Mouse (Mus musculus): Measurements from ENCODE around the gene 4930507D05Rik. TPM values are rescaled to one million over a fixed set of nuclear protein-coding genes. Genes with fewer than 3 reads are reported as not detected.
"Not testable (repeated sequence)": the region's sequence is repeated elsewhere in the genome, so short reads cannot be mapped to it uniquely, and the experiment has no call there.

Gene 4930507D05Rik
- polyA plus RNA-seq, 1 experiment: 0.27 TPM

GRCm38 (mm10) chr10:62488266-62488665 is 39.0 kb downstream of the 4930507D05Rik start:
- no peak overlapping the region for H3K4me3 ChIP-seq (ENCODE audit: control insufficient read depth, insufficient read depth, low read length)
- WGBS: 19% methylated on average over 1 of the region's 1 CpGs
- DNase-seq: peak; percentile 52

GRCm38 (mm10) chr10:62491681-62492080 is 42.4 kb downstream of the 4930507D05Rik start:
- H3K4me1 ChIP-seq (replicated peaks; ENCODE audit: control insufficient read depth, insufficient read depth, low read length); H3K27me3 ChIP-seq (ENCODE audit: control insufficient read depth, insufficient read depth, low read length); DNase-seq; H3K4me3 ChIP-seq (ENCODE audit: control insufficient read depth, insufficient read depth, low read length); H3K27ac ChIP-seq (ENCODE audit: control insufficient read depth, insufficient read depth, low read length): not testable (repeated sequence)
- WGBS: 83% methylated on average over 3 of the region's 3 CpGs
- peaks cover 20% of the 10 kb centered on the region for H3K36me3 ChIP-seq (ENCODE audit: control insufficient read depth, insufficient read depth, low read length)

More at GRCm38 (mm10) chr10:62488266-62488665, 39.0 kb downstream of the 4930507D05Rik start:
- no peak overlapping the region for H3K27ac ChIP-seq (ENCODE audit: control insufficient read depth, insufficient read depth, low read length)
- H3K4me1 ChIP-seq (replicated peaks; ENCODE audit: control insufficient read depth, insufficient read depth, low read length): no peaks in the 10 kb centered on the region
- no peaks in the 10 kb centered on the region for H3K27me3 ChIP-seq (ENCODE audit: control insufficient read depth, insufficient read depth, low read length)
- H3K36me3 ChIP-seq (ENCODE audit: control insufficient read depth, insufficient read depth, low read length): peaks cover 4% of the 10 kb centered on the region
- no peak for TF ChIP-seq POLR2A (IDR thresholded peaks at IDR 0.05; ENCODE audit: control insufficient read depth, extremely low read depth, insufficient read depth, low read length, poor library complexity)
- no peak for TF ChIP-seq CTCF (IDR thresholded peaks at IDR 0.05; ENCODE audit: borderline replicate concordance, control insufficient read depth, extremely low read depth, insufficient read depth, low read length, poor library complexity)

DNA sequence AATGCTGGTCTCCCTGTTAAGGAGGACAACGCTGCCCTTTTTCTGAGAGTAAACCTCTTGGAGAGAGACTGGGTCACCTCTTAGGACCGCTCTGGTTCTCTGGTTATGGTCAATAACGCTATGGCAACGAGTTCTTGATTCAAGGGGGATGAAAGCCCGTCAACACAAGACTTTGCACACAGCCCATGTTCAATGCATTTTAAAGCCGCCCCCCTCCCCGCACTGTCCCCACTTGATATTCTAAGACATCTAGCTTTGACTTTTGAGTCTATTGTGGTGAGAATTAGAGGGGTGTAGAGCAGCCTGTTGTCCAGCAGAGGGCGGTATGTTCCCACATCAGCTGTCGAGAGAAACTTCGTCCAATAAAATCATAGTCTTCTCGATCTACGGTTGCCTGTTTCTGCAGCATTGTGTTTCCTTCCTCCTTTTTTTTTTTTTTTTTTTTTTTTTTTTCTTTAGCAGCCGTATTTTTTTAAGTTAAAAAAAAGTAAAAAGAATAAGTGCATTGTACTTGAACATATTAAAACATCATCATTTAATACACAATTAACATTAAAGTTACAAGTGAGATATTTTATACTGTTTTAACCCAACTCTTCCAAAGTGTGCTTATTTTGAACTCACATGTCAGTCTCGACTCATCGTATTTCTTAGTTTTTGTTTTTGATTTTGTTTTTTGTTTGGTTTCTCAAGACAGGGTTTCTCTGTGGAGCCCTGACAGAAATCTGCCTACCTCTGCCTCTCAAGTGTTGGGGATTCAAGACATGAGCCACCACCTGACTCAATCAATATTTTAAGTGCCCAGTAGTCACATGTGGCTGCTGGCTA is 51.0 kb downstream of the 4930507D05Rik start:
- H3K27ac ChIP-seq (ENCODE audit: control insufficient read depth, insufficient read depth, low read length): peak overlapping the region; percentile 61; the same call in 1 of the 2 replicates
- H3K27me3 ChIP-seq (ENCODE audit: control insufficient read depth, insufficient read depth, low read length): no peaks in the 10 kb centered on the region
- no peak overlapping the region for H3K4me3 ChIP-seq (ENCODE audit: control insufficient read depth, insufficient read depth, low read length)
- 23% methylated on average over 15 of the region's 15 CpGs for WGBS
- H3K36me3 ChIP-seq (ENCODE audit: control insufficient read depth, insufficient read depth, low read length): peaks cover 5% of the 10 kb centered on the region
- DNase-seq: peak; percentile 79
- TF ChIP-seq POLR2A (IDR thresholded peaks at IDR 0.05; ENCODE audit: control insufficient read depth, extremely low read depth, insufficient read depth, low read length, poor library complexity) (no peak), CTCF (IDR thresholded peaks at IDR 0.05; ENCODE audit: borderline replicate concordance, control insufficient read depth, extremely low read depth, insufficient read depth, low read length, poor library complexity) (no peak)
- peaks cover 18% of the 10 kb centered on the region for H3K4me1 ChIP-seq (replicated peaks; ENCODE audit: control insufficient read depth, insufficient read depth, low read length)

Other genes starting within 250 kb of the 4930507D05Rik start
- 12.7 and 13.7 TPM in 2 replicates for gene Tspan15, start 218.2 kb upstream of the 4930507D05Rik start, polyA plus RNA-seq (2012; rRNA removed)
- gene Tacr2, start 197.1 kb upstream of the 4930507D05Rik start, polyA plus RNA-seq (2012; rRNA removed): 0.19 and 0.38 TPM in 2 replicates
- 52.1 and 55.5 TPM in 2 replicates for gene Hk1, start 69.6 kb upstream of the 4930507D05Rik start, polyA plus RNA-seq (2012; rRNA removed)
- gene Hkdc1, start 27.0 kb upstream of the 4930507D05Rik start, polyA plus RNA-seq (2012; rRNA removed): 0.15 and 0.17 TPM in 2 replicates
- gene Supv3l1, start 249 bp downstream of the 4930507D05Rik start, polyA plus RNA-seq (2012; rRNA removed): 20.1 and 21.2 TPM in 2 replicates
- gene Vps26a, start 37.3 kb downstream of the 4930507D05Rik start, polyA plus RNA-seq (2012; rRNA removed): 9.3 and 11.4 TPM in 2 replicates
- gene Srgn, start 78.0 kb downstream of the 4930507D05Rik start, polyA plus RNA-seq (2012; rRNA removed): 94.3 and 107 TPM in 2 replicates
- gene Kif1bp, start 129.0 kb downstream of the 4930507D05Rik start, polyA plus RNA-seq (2012; rRNA removed): 43.4 and 45.7 TPM in 2 replicates
- gene Ddx21, start 152.8 kb downstream of the 4930507D05Rik start, polyA plus RNA-seq (2012; rRNA removed): 19.4 and 22.7 TPM in 2 replicates
- 12.9 and 13.6 TPM in 2 replicates for gene Ddx50, start 201.7 kb downstream of the 4930507D05Rik start, polyA plus RNA-seq (2012; rRNA removed)

Measured in thymus, adult 2 months (tissue).